In genomic region chr9:44267319-44268026, GRCm38 (mm10) we compare ENCODE assay signal across 1 mouse cellular context.
A peak's percentile ranks its signal among the peaks of the same experiment; 100 is the strongest.
TF ChIP-seq lines count a peak whose summit lies in the region.

No protein-coding gene starts in this region.

TF ChIP-seq in MEL, 35 proteins besides CTCF, POLR2A, EP300 and RAD21:
- no peak for TF ChIP-seq POLR2AphosphoS5 (IDR thresholded peaks at IDR 0.05; ENCODE audit: borderline replicate concordance, low read depth, low read length)
- TF ChIP-seq SIN3A (IDR thresholded peaks at IDR 0.05; ENCODE audit: low read length), result peak; percentile 13
